Mouse (Mus musculus) neural tube, embryonic 14.5 days (tissue): ENCODE measurements at regions not wholly inside any gene's neighbourhood (a gene's known extent, or its start where the extent isn't known, plus 50 kb on each side); places are given as distances from the start of the nearest gene placed in this dataset.

Experiments used
- ATAC-seq: fragments of 200-750 bp; cut with Nextera tagmentation; 2 replicates; pipeline ENCODE4 v1.8.0; 2017; ENCODE audit warnings: low read depth, mild to moderate bottlenecking, moderate TSS enrichment, moderate library complexity
- H3K27ac ChIP-seq: fragments of 300-500 bp; sonication (generic); 2 replicates; pipeline ENCODE4 v1.5.1; 2014; ENCODE audit warnings: low read depth, mild to moderate bottlenecking, control low read depth, low read length, moderate library complexity, mixed read lengths
- H3K27me3 ChIP-seq: fragments of 300-500 bp; sonication (generic); 2 replicates; pipeline ENCODE4 v1.6.1; 2014; ENCODE audit warnings: low read length; ENCODE audit not compliant: control insufficient read depth, insufficient read depth
- H3K36me3 ChIP-seq: fragments of 300-500 bp; sonication (generic); 2 replicates; pipeline ENCODE4 v1.6.1; 2014; ENCODE audit warnings: low read length, mixed read lengths; ENCODE audit not compliant: control insufficient read depth, insufficient read depth
- H3K4me1 ChIP-seq: fragments of 300-500 bp; sonication (generic); 2 replicates; pipeline ENCODE4 v1.6.1; 2014; ENCODE audit warnings: low read length; ENCODE audit not compliant: control insufficient read depth, insufficient read depth
- H3K4me2 ChIP-seq: fragments of 300-500 bp; sonication (generic); 2 replicates; pipeline ENCODE4 v1.6.1; 2014; ENCODE audit warnings: mild to moderate bottlenecking, low read depth, low read length, control low read depth
- H3K4me3 ChIP-seq: fragments of 300-500 bp; sonication (generic); 2 replicates; pipeline ENCODE4 v1.5.1; 2014; ENCODE audit warnings: low read depth, low read length, control low read depth, mixed read lengths
- H3K9ac ChIP-seq: fragments of 300-500 bp; sonication (generic); replicated peaks from 2 replicates; pipeline ENCODE4 v1.6.1; 2014; ENCODE audit warnings: low read depth, mild to moderate bottlenecking, control low read depth, low read length, mixed read lengths
- H3K9me3 ChIP-seq: fragments of 300-500 bp; sonication (generic); 2 replicates; pipeline ENCODE4 v1.6.1; 2016; ENCODE audit warnings: low read length; ENCODE audit not compliant: control insufficient read depth
- WGBS: fragments of 180-500 bp; shearing (Covaris S2); extraction: QIAGEN DNeasy Blood & Tissue Kit; methylation state at CpG from one replicate; pipeline ENCODE4 v1.1.7; 2014; 5-methylcytosine and 5-hydroxymethylcytosine counted together

DNA sequence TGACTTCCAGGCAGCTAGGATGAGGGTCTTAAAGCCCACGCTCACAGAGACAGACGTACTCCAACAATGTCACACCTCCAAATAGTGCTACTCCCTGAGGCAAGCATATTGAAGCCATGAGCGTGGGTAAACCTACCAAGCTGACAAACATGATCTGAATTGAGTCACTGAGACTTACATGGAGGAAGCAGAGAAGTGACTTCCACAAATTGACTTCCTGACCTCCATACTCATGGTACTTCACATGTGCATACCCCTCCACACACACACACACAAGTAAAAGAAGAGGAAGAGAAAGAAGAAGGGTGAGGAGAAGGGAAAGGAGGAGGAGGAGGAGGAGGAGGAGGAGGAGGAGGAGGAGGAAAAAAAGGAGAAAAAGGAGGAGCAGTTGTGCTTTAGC lies 577.8 kb upstream of the Nrp1 start:
- Histone ChIP-seq H3K36me3 (no peaks in the 10 kb centered on the region), H3K27me3 (no peaks in the 10 kb centered on the region), H3K9me3 (no peaks in the 10 kb centered on the region), H3K27ac (no peak overlapping the region), H3K4me2 (no peak overlapping the region), H3K4me3 (no peak overlapping the region), H3K9ac (no peak overlapping the region), H3K4me1 (peaks cover 10% of the 10 kb centered on the region; the same call in 1 of the 2 replicates)
- 95% methylated on average over 3 of the region's 3 CpGs for WGBS
- ATAC-seq, result no peak

- no peak for ATAC-seq
- H3K27me3 ChIP-seq, result no peaks in the 10 kb centered on the region
Measured at GRCm38 (mm10) chr8:127781011-127781410, 577.4 kb upstream of the Nrp1 start.

GRCm38 (mm10) chr8:127792611-127793010 lies 565.8 kb upstream of the Nrp1 start:
- Histone ChIP-seq H3K9ac (no peak overlapping the region), H3K27ac (no peak overlapping the region), H3K36me3 (no peaks in the 10 kb centered on the region), H3K4me3 (no peak overlapping the region), H3K4me2 (no peak overlapping the region), H3K9me3 (no peaks in the 10 kb centered on the region), H3K27me3 (no peaks in the 10 kb centered on the region), H3K4me1 (no peaks in the 10 kb centered on the region)
- no peak for ATAC-seq
- 71% methylated on average over 5 of the region's 5 CpGs for WGBS

More at GRCm38 (mm10) chr8:127781011-127781410, 577.4 kb upstream of the Nrp1 start:
- Histone ChIP-seq H3K4me3 (no peak overlapping the region), H3K9me3 (no peaks in the 10 kb centered on the region), H3K9ac (no peak overlapping the region), H3K36me3 (no peaks in the 10 kb centered on the region), H3K27ac (no peak overlapping the region), H3K4me1 (peaks cover 7% of the 10 kb centered on the region; the same call in 1 of the 2 replicates), H3K4me2 (no peak overlapping the region)
- 94% methylated on average over 1 of the region's 1 CpGs for WGBS

GRCm38 (mm10) chr8:127799849-127800471 lies 558.4 kb upstream of the Nrp1 start:
- WGBS, result 88% methylated on average over 6 of the region's 6 CpGs
- Histone ChIP-seq H3K4me1 (no peaks in the 10 kb centered on the region), H3K4me2 (no peak overlapping the region), H3K9ac (no peak overlapping the region), H3K4me3 (no peak overlapping the region), H3K27me3 (no peaks in the 10 kb centered on the region), H3K36me3 (no peaks in the 10 kb centered on the region), H3K27ac (no peak overlapping the region), H3K9me3 (no peaks in the 10 kb centered on the region)
- ATAC-seq, result no peak

GRCm38 (mm10) chr8:127802136-127802535 lies 556.3 kb upstream of the Nrp1 start:
- WGBS, result 78% methylated on average over 7 of the region's 7 CpGs
- H3K4me1 ChIP-seq, result no peaks in the 10 kb centered on the region
- no peak overlapping the region for H3K4me2 ChIP-seq
- no peak overlapping the region for H3K27ac ChIP-seq
- ATAC-seq, result no peak
- H3K9ac ChIP-seq, result no peak overlapping the region
- H3K9me3 ChIP-seq, result no peaks in the 10 kb centered on the region
- no peaks in the 10 kb centered on the region for H3K36me3 ChIP-seq
- H3K27me3 ChIP-seq, result no peaks in the 10 kb centered on the region
- no peak overlapping the region for H3K4me3 ChIP-seq

GRCm38 (mm10) chr8:127802661-127803333 lies 555.6 kb upstream of the Nrp1 start:
- H3K9ac ChIP-seq, result no peak overlapping the region
- no peak overlapping the region for H3K4me3 ChIP-seq
- H3K4me2 ChIP-seq, result no peak overlapping the region
- H3K4me1 ChIP-seq, result no peaks in the 10 kb centered on the region
- H3K9me3 ChIP-seq, result no peaks in the 10 kb centered on the region
- H3K27ac ChIP-seq, result no peak overlapping the region
- no peaks in the 10 kb centered on the region for H3K27me3 ChIP-seq
- no peaks in the 10 kb centered on the region for H3K36me3 ChIP-seq
- ATAC-seq, result no peak
- 56% methylated on average over 5 of the region's 5 CpGs for WGBS

DNA sequence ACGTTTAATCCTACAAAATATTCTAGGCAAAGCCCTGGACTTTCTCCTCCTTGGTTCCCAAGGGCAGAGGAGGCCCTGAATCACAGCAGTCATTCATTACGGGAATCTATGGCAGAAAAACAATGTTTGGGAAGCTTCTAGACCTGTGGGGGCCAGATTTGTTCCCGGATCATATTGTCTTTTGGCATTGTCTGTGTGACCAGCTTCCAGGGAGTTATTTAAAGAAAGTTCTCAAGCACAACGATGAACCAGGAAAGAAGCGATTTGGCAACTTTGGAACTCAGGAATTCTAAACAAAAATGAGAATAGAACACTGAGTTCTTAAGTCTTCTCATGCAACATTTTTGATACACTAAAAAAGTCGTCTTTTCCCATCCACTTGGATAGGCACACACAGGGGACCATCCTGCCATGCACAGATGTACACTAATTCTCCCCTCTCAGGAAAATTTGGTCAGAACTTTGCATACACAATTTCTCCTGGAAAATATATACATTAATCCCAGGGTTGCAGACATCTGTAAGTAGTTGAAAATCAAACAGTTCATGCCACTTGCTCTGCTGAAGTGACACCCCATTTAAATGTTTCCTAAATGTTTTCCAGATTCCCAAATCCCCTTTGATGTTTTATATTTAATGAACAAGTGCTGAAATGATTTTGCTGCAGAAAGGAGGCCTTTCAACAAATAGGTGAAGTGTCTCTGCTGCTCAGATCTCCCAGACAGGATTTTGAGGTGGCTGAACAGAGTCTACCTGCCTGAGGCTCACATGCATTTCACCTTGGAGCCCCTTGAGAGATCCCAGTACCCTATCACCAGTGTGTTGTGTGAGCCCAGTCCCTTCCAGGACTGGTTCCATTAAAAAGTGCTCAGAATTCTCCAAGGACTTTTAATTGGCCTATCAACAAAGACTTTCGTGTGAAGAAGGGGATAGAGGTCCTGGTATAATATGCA lies 548.9 kb upstream of the Nrp1 start:
- 73% methylated on average over 7 of the region's 7 CpGs for WGBS
- ATAC-seq, result no peak
- H3K9me3 ChIP-seq, result no peaks in the 10 kb centered on the region

GRCm38 (mm10) chr8:127811338-127811737 lies 547.1 kb upstream of the Nrp1 start:
- Histone ChIP-seq H3K4me1 (no peaks in the 10 kb centered on the region), H3K27ac (no peak overlapping the region), H3K9me3 (no peaks in the 10 kb centered on the region), H3K36me3 (no peaks in the 10 kb centered on the region), H3K4me2 (no peak overlapping the region), H3K27me3 (no peaks in the 10 kb centered on the region), H3K4me3 (no peak overlapping the region), H3K9ac (no peak overlapping the region)
- WGBS, result 89% methylated on average over 8 of the region's 8 CpGs
- no peak for ATAC-seq

More for the DNA sequence above, 548.9 kb upstream of the Nrp1 start:
- H3K9ac ChIP-seq, result no peak overlapping the region
- no peak overlapping the region for H3K4me2 ChIP-seq
- H3K4me3 ChIP-seq, result no peak overlapping the region
- H3K27ac ChIP-seq, result no peak overlapping the region
- H3K36me3 ChIP-seq, result no peaks in the 10 kb centered on the region
- no peaks in the 10 kb centered on the region for H3K27me3 ChIP-seq
- H3K4me1 ChIP-seq, result no peaks in the 10 kb centered on the region
